Mouse (Mus musculus): ENCODE data around the gene Nsfl1c. TPM values are rescaled to one million over a fixed set of nuclear protein-coding genes. Genes with fewer than 3 reads are reported as not detected.
"Not testable (repeated sequence)": the region's sequence is repeated elsewhere in the genome, so short reads cannot be mapped to it uniquely, and the experiment has no call there.

Nsfl1c gene
- 67.5 and 69.3 TPM in 2 replicates for polyA plus RNA-seq (2012; ENCODE audit: insufficient read depth, insufficient read length, missing spikeins)

DNA sequence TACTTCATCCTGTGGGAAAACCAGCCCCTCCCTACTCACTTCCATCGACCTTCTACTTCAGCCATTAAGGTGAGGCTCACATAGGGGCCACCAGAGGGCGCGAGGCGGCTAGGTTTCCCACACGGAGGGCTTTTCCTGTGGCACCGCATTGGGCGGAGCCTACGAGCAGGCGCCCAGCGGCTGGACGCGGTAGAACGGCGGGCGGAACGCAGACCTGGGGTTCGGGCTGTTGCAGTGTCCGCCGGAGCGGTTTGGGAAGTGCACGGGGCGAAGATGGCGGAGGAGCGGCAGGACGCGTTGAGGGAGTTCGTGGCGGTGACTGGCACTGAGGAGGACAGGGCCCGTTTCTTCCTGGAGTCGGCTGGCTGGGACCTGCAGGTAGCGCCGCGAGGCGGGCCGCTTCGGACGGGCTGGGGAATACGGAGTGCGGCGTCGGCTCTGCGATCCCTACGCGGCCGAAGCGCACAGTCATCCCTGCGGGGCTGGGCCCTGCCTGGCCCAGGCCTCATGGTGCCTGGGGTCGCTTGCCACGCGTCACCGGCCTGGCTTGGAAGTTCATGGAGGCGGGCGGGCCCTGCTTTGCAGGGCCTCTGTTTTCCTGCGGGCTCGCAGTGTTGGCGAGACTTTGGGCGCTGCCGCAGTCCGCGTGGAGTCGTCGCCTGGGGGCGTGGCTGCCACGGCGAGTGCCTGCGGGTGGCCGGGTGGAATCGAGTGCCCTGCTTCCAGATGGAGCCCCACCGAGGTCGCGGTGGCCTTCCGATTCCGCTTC, at the start of gene Nsfl1c:
Gene Nsfl1c (plus strand): TSS at position 148 of the 769 bp plus-strand sequence.
- no peak within 1 kb of the TSS for H3K27ac ChIP-seq (ENCODE audit: insufficient read depth, low read depth, low read length)
- peaks cover 2% of the 10 kb centered on the region; the same call in 1 of the 2 replicates for H3K4me1 ChIP-seq (ENCODE audit: control insufficient read depth, insufficient read depth, low read length)
- H3K4me3 ChIP-seq (ENCODE audit: insufficient read depth, low read length): peak within 1 kb of the TSS; percentile 89
- TF ChIP-seq CTCF (IDR thresholded peaks at IDR 0.05; ENCODE audit: low read depth, low read length): peak; percentile 83
- no peak for TF ChIP-seq POLR2A (IDR thresholded peaks at IDR 0.05; ENCODE audit: borderline replicate concordance, low read depth, low read length)

DNA sequence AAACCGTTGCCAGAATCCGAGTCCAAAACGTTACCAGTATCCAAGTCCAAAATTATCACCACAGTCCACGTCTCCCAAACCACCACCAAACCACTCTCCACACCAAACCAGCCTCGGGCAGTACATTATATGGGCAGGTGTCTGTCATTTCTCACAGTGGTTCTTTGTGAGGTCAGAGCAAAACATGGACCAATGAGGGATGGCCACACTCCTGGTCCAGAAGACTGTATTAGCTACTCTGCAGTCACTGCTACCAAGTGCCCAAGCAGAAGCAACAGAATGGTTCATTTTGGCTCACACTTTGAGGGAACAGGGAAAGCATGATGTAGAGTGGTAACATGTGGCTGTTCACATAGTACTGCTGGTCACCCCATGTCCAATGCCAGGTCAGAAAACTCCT, 17.9 kb upstream of the Nsfl1c start, which contains the start of gene 4921509C19Rik:
Gene 4921509C19Rik (minus strand): TSS at position 101 of the 400 bp plus-strand sequence.
- not testable (repeated sequence) for H3K27ac ChIP-seq (ENCODE audit: insufficient read depth, low read depth, low read length); H3K4me3 ChIP-seq (ENCODE audit: insufficient read depth, low read length); H3K4me1 ChIP-seq (ENCODE audit: control insufficient read depth, insufficient read depth, low read length)

- Histone ChIP-seq H3K27ac (ENCODE audit: insufficient read depth, low read depth, low read length) (no peak overlapping the region), H3K4me1 (ENCODE audit: control insufficient read depth, insufficient read depth, low read length) (no peaks in the 10 kb centered on the region), H3K4me3 (ENCODE audit: insufficient read depth, low read length) (no peak overlapping the region)
- no peak for TF ChIP-seq CTCF (IDR thresholded peaks at IDR 0.05; ENCODE audit: low read depth, low read length)
- no peak for TF ChIP-seq POLR2A (IDR thresholded peaks at IDR 0.05; ENCODE audit: borderline replicate concordance, low read depth, low read length)
Observed at GRCm38 (mm10) chr2:151486496-151486895, 7.5 kb upstream of the Nsfl1c start.

GRCm38 (mm10) chr2:151498358-151498757, 4.4 kb downstream of the Nsfl1c start:
- Histone ChIP-seq H3K4me3 (ENCODE audit: insufficient read depth, low read length) (no peak overlapping the region), H3K4me1 (ENCODE audit: control insufficient read depth, insufficient read depth, low read length) (peaks cover 2% of the 10 kb centered on the region; the same call in 1 of the 2 replicates), H3K27ac (ENCODE audit: insufficient read depth, low read depth, low read length) (no peak overlapping the region)
- no peak for TF ChIP-seq CTCF (IDR thresholded peaks at IDR 0.05; ENCODE audit: low read depth, low read length)
- TF ChIP-seq POLR2A (IDR thresholded peaks at IDR 0.05; ENCODE audit: borderline replicate concordance, low read depth, low read length): no peak

- Histone ChIP-seq H3K4me3 (ENCODE audit: insufficient read depth, low read length) (no peak overlapping the region), H3K27ac (ENCODE audit: insufficient read depth, low read depth, low read length) (no peak overlapping the region), H3K4me1 (ENCODE audit: control insufficient read depth, insufficient read depth, low read length) (no peaks in the 10 kb centered on the region)
- TF ChIP-seq POLR2A (IDR thresholded peaks at IDR 0.05; ENCODE audit: borderline replicate concordance, low read depth, low read length) (no peak), CTCF (IDR thresholded peaks at IDR 0.05; ENCODE audit: low read depth, low read length) (no peak)
Observed at GRCm38 (mm10) chr2:151500442-151501007, 6.5 kb downstream of the Nsfl1c start.

DNA sequence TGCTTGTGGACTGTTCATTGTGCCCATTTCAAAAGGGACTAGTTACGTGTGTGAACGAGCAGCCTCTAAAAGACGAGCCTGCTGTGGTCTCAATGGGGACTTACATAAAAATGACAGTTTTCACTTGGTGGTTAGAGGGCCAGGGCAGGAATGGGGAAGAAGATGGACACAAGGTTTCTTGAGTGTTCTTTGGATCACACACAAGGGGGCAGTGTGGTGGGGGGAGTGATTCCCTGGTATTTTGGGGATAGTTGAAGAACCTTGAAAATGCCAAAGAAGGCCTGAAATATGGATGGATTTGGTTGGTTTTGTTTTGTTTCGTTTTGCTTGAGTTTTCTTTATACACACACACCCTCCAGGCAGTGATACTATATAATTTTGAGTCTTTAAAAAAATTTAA, 10.2 kb downstream of the Nsfl1c start:
- H3K4me1 ChIP-seq (ENCODE audit: control insufficient read depth, insufficient read depth, low read length): no peaks in the 10 kb centered on the region
- TF ChIP-seq CTCF (IDR thresholded peaks at IDR 0.05; ENCODE audit: low read depth, low read length): no peak
- H3K4me3 ChIP-seq (ENCODE audit: insufficient read depth, low read length): no peak overlapping the region
- H3K27ac ChIP-seq (ENCODE audit: insufficient read depth, low read depth, low read length): no peak overlapping the region

DNA sequence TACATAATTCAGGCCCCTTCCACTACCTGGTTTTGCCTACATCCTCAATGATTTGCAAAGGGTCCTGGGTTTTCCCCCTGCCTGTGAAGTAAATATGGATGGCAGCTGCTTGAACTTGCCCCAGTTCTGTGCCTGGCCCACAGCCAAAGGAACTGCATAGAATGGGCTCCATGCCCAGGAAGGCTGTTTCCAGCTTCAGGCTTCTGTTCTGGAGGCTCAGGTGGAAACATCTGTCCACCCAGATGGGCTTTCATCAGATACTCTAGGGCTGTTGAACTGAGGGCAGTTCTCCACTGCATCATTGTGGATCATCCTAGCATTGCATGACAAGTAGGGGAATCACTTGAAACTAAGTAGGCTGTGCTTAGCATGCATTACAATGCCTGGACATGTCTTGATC, 18.2 kb downstream of the Nsfl1c start:
- Histone ChIP-seq H3K4me3 (ENCODE audit: insufficient read depth, low read length) (no peak overlapping the region), H3K4me1 (ENCODE audit: control insufficient read depth, insufficient read depth, low read length) (no peaks in the 10 kb centered on the region), H3K27ac (ENCODE audit: insufficient read depth, low read depth, low read length) (no peak overlapping the region)
- TF ChIP-seq POLR2A (IDR thresholded peaks at IDR 0.05; ENCODE audit: borderline replicate concordance, low read depth, low read length) (no peak), CTCF (IDR thresholded peaks at IDR 0.05; ENCODE audit: low read depth, low read length) (no peak)

DNA sequence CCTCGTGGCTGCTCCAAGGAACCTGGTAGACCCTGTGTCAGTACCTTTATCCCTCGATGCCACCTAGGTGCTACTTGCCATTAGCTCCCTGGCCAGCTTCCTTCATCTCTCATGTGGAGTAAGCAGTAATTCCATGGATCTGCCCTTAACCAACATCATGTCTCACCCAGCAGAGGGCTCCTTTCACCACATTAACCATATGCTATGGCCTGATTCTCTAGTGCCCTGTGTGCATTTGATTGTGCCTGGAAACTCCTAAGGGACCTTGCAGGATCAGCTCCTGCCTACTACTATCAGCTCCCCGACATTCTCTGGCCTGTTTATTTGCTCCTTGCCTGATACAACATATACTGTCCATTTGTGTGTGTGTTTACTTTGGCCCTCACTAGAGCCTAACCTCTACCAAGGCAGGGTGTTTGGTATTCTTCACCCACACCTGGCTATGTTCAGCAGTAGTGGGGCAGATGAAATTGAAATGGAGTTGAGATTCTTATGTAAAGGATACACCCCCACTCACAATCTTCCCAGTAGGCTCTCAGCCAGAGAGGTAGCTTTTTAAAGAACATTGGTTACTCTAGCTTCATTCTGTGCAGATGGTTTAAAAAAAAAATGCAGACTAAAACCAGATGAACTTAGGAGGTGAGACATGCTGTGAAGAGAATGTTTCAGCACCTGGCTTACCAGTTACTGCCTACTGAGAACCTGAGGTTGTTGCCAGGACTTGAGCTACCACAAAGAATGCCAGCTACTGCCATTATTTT, 19.7 kb downstream of the Nsfl1c start:
- Histone ChIP-seq H3K27ac (ENCODE audit: insufficient read depth, low read depth, low read length) (no peak overlapping the region), H3K4me1 (ENCODE audit: control insufficient read depth, insufficient read depth, low read length) (no peaks in the 10 kb centered on the region), H3K4me3 (ENCODE audit: insufficient read depth, low read length) (no peak overlapping the region)
- TF ChIP-seq CTCF (IDR thresholded peaks at IDR 0.05; ENCODE audit: low read depth, low read length) (no peak), POLR2A (IDR thresholded peaks at IDR 0.05; ENCODE audit: borderline replicate concordance, low read depth, low read length) (no peak)

- Histone ChIP-seq H3K4me3 (ENCODE audit: insufficient read depth, low read length) (no peak overlapping the region), H3K4me1 (ENCODE audit: control insufficient read depth, insufficient read depth, low read length) (no peaks in the 10 kb centered on the region), H3K27ac (ENCODE audit: insufficient read depth, low read depth, low read length) (no peak overlapping the region)
- TF ChIP-seq CTCF (IDR thresholded peaks at IDR 0.05; ENCODE audit: low read depth, low read length) (no peak), POLR2A (IDR thresholded peaks at IDR 0.05; ENCODE audit: borderline replicate concordance, low read depth, low read length) (no peak)
Observed at GRCm38 (mm10) chr2:151519000-151519399, 25.0 kb downstream of the Nsfl1c start.

All from bone marrow macrophage, adult 2 months (primary cell).